Mouse (Mus musculus): ENCODE data around the gene Syvn1.

GRCm38 (mm10) chr19:6071261-6071660 is 24.9 kb downstream of the Syvn1 start:
- TF ChIP-seq CTCF (conservative IDR thresholded peaks at IDR 0.05 in 1 of 2, IDR thresholded peaks at IDR 0.05 in 1 of 2; ENCODE audit: low read depth in 2 of 2, low read length in 2 of 2): no peak
- TF ChIP-seq USF1 (IDR thresholded peaks at IDR 0.05; ENCODE audit: low read depth, low read length): no peak
- no peak for TF ChIP-seq TBP (conservative IDR thresholded peaks at IDR 0.05; ENCODE audit: low read depth, low read length)
